Mouse (Mus musculus): Measurements from ENCODE around the gene Chst3.
"Not testable (repeated sequence)": the region's sequence is repeated elsewhere in the genome, so short reads cannot be mapped to it uniquely, and the experiment has no call there.

Gene Chst3

GRCm38 (mm10) chr10:60230321-60231088 is 11.4 kb upstream of the Chst3 start:
- DNase-seq, result no peak

- no peak for DNase-seq
Observed at GRCm38 (mm10) chr10:60229113-60229512, 10.1 kb upstream of the Chst3 start.

DNA sequence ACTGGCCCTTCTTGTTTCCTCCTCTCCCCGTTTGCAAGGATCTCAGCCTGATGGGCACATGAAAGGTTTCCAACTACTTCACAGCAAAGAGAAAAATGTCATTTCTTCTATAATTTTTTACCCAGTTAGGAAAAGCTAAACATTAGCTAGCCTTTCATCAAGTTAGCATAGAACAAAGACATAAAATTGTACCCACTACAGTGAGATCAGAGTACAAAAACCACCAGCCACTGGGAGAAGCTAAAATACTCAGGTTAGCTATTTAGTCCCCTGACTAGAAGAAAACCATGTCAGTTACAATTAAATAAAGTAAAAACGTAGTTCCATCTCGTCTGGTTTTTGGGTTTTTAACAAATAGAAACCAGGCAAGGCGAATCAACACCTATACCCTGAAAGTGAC is 8.6 kb upstream of the Chst3 start:
- DNase-seq, result no peak

- no peak for DNase-seq
Observed at GRCm38 (mm10) chr10:60224601-60225000, 5.5 kb upstream of the Chst3 start.

DNA sequence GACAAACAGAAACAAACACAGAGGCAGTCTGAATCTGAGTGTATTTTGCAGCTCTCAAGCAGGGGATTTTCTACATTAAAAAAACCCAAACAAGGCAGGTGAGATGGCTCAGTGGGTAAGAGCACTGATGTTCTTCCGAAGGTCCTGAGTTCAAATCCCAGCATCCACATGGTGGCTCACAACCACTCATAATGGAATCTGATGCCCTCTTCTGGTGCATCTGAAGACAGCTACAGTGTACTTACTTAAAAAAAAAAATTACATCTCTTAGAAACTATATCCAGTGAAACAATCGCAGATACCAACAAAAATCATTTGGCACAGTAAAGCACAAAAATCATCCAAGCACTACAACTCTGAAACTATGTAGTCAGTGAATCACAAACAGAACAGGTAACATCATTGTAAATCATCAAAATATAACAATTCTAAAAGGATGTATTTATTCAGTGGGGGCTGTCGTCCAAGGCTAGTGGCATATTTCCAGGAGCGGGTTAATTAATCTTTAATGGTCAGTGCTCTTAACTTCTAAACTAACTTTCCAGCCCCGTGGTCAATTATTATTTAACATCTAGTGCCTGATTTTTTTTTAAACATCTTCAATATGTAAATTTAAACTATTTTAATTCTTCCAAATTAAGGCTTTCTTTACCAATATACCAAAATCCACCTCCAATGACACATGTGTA is 2.7 kb upstream of the Chst3 start:
- not testable (repeated sequence) for DNase-seq

DNA sequence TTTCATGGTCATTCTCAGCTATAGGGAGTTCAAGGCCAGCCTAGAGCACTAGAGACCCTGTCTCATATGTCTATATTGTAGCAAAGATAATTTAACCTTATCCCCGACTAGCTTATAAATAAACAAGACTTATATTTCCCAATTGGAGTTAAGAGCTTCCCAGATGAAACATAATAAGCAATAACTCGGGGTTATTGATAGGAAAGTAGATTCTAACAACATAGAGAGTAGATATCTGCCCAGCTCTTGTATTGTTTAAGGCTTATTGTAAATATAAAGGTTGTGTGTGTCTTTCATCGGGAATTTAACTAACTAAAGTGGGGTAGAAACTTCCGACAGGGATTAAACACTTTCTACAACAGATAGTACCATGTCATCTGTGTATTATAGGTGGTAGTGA is 1.5 kb upstream of the Chst3 start:
- DNase-seq, result no peak

GRCm38 (mm10) chr10:60220042-60220523 is 1.0 kb upstream of the Chst3 start:
- DNase-seq, result no peak

DNA sequence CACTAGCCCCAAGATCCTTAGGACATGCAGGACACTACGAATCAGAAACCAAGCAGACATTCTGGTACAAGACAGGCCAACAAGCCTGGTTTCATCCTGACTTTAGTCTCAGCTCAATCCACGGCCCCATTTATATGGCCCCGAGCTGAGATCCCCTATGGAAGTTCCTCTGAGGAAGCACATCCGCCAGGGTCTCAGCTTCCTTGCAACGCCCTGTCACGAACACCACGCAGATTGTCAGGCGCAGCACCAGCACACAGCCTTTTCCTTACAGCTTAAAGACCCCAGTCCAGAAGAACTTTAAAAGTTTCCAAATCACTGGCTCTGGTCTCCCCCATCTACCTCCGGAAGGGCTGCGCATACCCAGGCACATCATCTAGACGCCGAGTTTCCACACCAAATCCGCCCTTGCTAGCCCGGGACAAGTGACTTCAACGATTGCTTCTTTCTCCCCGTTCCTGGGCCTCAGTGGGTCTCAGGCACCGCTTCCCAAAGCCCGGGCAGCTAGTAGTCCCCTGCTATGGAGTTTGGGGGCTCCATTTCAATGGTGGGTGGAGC is 948 bp downstream of the Chst3 start:
- no peak for DNase-seq

DNA sequence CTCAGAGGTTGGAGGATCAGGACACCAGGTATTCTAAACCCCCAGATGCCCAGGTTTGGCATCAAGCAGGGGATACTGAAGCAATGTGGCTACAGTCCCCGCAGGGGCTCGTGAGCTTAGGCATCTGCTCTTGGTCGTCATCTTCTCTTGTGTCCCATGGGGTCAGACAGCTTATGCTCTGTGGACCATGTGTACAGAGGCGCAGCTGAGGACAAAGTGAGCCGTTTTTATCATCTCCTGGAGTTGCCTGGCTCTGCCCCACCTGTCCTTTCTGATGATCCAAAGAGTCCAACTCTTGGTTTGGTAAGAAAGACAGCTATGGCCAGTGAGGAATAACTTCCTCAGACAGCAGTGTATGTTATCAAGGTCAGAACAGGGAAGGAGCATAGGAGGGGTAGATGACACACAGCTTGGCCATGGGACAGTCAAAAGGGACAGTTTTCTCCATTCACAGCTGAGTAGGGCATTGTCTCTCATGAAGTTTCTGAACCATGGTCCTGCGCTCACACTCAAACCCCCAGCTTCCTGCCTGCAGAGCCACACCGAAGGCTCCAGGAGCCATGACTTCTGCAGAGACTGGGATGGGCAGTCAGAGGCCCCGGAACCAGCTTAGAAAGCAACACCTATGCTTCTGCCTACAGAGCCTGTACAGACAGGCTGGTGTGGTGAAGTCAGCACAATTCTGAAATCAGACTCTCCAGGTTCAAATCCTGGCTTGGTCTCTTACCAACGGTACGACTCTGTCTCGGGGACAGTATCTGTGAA is 2.5 kb downstream of the Chst3 start:
- no peak for DNase-seq

GRCm38 (mm10) chr10:60215077-60215960 is 3.7 kb downstream of the Chst3 start:
- DNase-seq, result peak; percentile 63

DNA sequence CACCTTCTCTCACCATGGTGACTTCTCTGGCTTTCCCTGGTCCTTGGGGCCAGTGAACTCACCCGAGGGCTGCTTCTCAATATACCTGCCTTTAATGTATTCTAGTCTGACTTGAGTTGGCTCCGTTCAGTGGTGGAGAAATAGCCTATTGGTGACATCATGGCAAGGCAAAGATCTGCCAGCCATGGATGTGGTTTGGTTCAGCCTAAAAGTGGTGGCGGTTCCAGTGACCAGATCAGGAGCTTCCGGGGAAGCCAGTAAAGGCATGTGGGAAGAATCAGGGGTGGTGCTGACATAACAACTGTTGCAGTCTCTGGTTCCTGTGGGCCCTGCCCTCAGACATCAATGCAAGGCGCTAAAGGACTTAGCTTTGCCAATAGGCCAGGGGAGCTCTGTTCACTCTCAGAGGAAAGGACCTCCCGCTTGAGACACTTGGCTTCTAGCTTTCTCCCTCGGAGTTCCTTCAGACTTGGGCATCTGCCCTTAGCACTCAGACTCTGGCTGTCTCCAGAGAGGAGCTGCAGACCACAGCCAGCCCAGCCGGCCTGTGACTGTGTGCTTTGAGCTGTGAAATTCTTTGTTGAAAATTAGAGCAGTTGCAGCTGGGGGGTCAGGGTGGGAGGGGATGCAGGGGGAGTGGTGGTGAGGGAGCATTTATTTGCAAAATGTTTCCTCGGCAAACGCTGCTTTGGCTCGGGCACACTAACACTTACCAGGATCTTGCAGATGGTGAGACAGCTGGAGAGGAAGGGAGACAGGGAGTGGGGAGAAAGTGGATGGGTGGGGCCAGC is 6.3 kb downstream of the Chst3 start:
- DNase-seq, result peak; percentile 82

GRCm38 (mm10) chr10:60211501-60212005 is 7.5 kb downstream of the Chst3 start:
- DNase-seq, result no peak

- no peak for DNase-seq
Observed at GRCm38 (mm10) chr10:60210468-60210867, 8.6 kb downstream of the Chst3 start.

DNA sequence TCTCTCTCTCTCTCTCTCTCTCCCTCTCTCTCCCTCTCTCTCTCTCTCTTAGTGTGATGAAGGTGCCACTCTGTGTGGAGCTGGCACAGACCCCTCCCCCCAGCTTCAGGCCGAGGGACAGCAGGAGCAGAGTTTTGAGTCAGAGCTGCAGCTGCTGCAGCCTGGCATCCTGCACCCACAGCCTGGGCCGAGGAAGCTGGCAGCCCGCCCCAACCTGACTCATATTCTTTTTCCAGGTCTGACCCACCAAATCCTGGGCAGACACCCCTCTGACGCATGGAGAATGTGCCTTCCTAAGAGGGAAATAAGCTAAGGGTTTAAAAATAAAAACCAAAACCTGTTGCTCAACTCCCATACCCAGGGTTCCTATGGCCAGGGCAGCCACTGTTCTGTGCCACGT is 9.8 kb downstream of the Chst3 start:
- DNase-seq, result peak; percentile 64

DNA sequence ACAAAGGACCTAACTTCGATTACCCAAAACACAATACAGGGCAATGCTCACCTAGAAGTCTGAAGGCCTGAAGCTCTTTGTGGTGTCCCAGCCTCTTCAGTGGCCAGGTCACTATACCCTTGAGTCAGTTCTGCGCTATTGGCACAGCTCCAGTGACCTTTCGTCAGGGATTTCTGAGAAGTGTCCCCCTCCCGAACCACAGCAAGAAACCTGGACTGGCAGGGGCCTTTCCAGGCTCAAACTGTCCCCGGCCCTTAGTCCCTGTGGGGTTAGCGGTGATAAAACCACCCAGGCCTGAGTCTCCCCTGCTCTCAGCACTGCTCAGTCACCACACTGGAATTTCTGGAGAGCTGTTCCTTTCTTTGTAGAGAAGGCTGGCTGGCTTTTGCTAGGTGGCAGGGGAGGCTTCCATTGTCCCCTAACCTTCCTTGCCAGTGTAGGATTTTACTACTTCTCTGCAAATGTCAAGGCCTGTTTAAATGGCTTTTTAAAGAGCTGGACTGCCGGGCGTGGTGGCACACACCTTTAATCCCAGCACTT is 11.8 kb downstream of the Chst3 start:
- DNase-seq, result no peak

- DNase-seq, result peak; percentile 49
Observed at GRCm38 (mm10) chr10:60205601-60206241, 13.3 kb downstream of the Chst3 start.

DNA sequence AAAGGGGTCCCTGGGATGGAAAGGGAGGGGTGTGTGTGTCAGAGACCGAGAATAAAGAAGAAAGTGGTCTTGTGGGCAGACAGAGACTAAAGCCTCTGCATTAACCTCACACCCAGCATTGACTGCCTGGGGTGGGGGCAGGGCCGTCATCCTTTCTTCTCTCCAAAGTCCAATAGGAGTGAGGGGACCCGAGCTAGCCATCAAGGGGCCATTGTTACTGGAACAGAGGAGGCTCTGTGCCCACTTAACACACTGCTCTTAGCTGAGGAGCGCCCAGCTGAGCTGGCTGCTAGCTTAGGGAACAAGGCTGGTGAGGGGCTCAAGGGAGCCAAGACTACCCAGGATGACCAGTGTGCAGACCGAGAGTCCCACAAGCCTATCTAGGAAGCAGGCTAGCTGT is 16.3 kb downstream of the Chst3 start:
- no peak for DNase-seq

GRCm38 (mm10) chr10:60200996-60201395 is 18.1 kb downstream of the Chst3 start:
- peak; percentile 56 for DNase-seq

GRCm38 (mm10) chr10:60199378-60199777 is 19.7 kb downstream of the Chst3 start:
- no peak for DNase-seq

DNA sequence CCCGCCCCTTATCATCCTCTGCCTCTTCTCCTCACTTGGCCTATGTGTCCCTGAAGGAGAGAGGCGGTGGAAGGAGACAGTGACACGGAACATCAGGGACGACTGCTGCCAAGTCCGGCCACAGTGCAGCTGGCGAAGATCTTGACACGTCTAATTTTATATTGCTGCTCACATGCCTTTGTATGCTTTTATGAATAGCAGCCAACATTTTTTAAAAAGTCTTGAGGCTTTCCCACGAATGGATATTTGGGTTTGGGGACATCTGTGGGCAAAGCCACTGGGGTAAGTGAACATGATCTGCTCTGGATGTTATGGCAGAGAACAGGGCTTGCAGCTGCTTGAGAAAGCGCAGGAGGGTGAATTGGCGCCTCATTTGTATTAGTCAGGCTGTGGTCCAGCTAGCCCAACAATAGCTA is 21.6 kb downstream of the Chst3 start:
- DNase-seq, result peak; percentile 83
